Mouse (Mus musculus) MEL (cell line): ENCODE data around the gene Fosb. TPM values are rescaled to one million over a fixed set of nuclear protein-coding genes. Genes with fewer than 3 reads are reported as not detected.

Experiments used
- DNase-seq: peaks from one replicate; pipeline ENCODE4 v3.0.0; 2011; ENCODE audit warnings: low read depth, low spot score
- H3K27ac ChIP-seq: 2 replicates; pipeline ENCODE4 v1.5.1; 2012; ENCODE audit warnings: low read depth, mild to moderate bottlenecking, control low read depth, low read length, moderate library complexity; ENCODE audit not compliant: control insufficient read depth
- H3K27me3 ChIP-seq, 2 experiments: fragments of 150-350 bp in 1 of 2; sonication (generic) in 1 of 2; 2 replicates each; pipeline ENCODE4 v1.6.1; 2012; ENCODE audit warnings: low read length in 2 of 2, mild to moderate bottlenecking in 2 of 2, improper control_type of control experiment in 1 of 2, moderate library complexity in 1 of 2; ENCODE audit not compliant: insufficient read depth in 2 of 2, control insufficient read depth in 1 of 2
- H3K36me3 ChIP-seq, 2 experiments: 2 replicates each; pipeline ENCODE4 v1.6.1; 2012 to 2014; ENCODE audit warnings: low read length in 2 of 2, improper control_type of control experiment in 1 of 2, inconsistent platforms in 1 of 2, mild to moderate bottlenecking in 1 of 2; ENCODE audit not compliant: insufficient read depth in 2 of 2, control insufficient read depth in 1 of 2
- H3K4me1 ChIP-seq, 2 experiments: fragments of 150-350 bp in 1 of 2; sonication (generic) in 1 of 2; 2 replicates each; pipeline ENCODE4 v1.6.1; 2012; ENCODE audit warnings: low read length in 2 of 2, improper control_type of control experiment in 1 of 2, mild to moderate bottlenecking in 1 of 2; ENCODE audit not compliant: insufficient read depth in 2 of 2, control insufficient read depth in 1 of 2
- H3K4me3 ChIP-seq, 2 experiments: fragments of 150-350 bp in 1 of 2; sonication (generic) in 1 of 2; 2 replicates each; pipeline ENCODE4 v1.5.1; 2012; ENCODE audit warnings: low read depth in 2 of 2, low read length in 2 of 2, mild to moderate bottlenecking in 2 of 2, moderate library complexity in 2 of 2, control low read depth in 1 of 2, improper control_type of control experiment in 1 of 2; ENCODE audit not compliant: control insufficient read depth in 1 of 2, insufficient read depth in 1 of 2
- H3K79me2 ChIP-seq: 2 replicates; pipeline ENCODE4 v1.6.1; 2012; ENCODE audit warnings: mild to moderate bottlenecking, low read length, moderate library complexity; ENCODE audit not compliant: control insufficient read depth, poor library complexity, insufficient read depth
- H3K9ac ChIP-seq: 2 replicates; pipeline ENCODE4 v1.6.1; 2012; ENCODE audit warnings: low read depth, mild to moderate bottlenecking, control low read depth, low read length, moderate library complexity; ENCODE audit not compliant: control insufficient read depth, poor library complexity, severe bottlenecking
- H3K9me3 ChIP-seq: fragments of 150-350 bp; sonication (generic); replicated peaks from 2 replicates; pipeline ENCODE4 v1.6.1; 2012; ENCODE audit warnings: mild to moderate bottlenecking, low read length, improper control_type of control experiment, moderate library complexity; ENCODE audit not compliant: insufficient read depth
- E2F4 ChIP-seq: IDR thresholded peaks from 2 replicates; pipeline ENCODE4 v1.6.1; 2011; ENCODE audit warnings: low read depth, low read length, improper control_type of control experiment, borderline replicate concordance
- ELF1 ChIP-seq: IDR thresholded peaks from 2 replicates; pipeline ENCODE4 v1.6.1; 2014; ENCODE audit warnings: low read depth, mild to moderate bottlenecking, inconsistent platforms, low read length, improper control_type of control experiment, moderate library complexity
- HCFC1 ChIP-seq: IDR thresholded peaks from 2 replicates; pipeline ENCODE4 v1.6.1; 2012; ENCODE audit warnings: low read depth, mild to moderate bottlenecking, inconsistent platforms, low read length, improper control_type of control experiment, moderate library complexity
- JUND ChIP-seq: IDR thresholded peaks from 2 replicates; pipeline ENCODE4 v1.6.1; 2011; ENCODE audit warnings: low read depth, mild to moderate bottlenecking, improper control_type of control experiment, low read length
- KAT2A ChIP-seq: conservative IDR thresholded peaks from 2 replicates; pipeline ENCODE4 v1.6.1; 2012; ENCODE audit warnings: low read depth, low read length, improper control_type of control experiment, inconsistent platforms
- MAZ ChIP-seq: IDR thresholded peaks from 2 replicates; pipeline ENCODE4 v1.6.1; 2012; ENCODE audit warnings: low read depth, mild to moderate bottlenecking, inconsistent platforms, low read length, improper control_type of control experiment
- MXI1 ChIP-seq: IDR thresholded peaks from 2 replicates; pipeline ENCODE4 v1.6.1; 2011; ENCODE audit warnings: mild to moderate bottlenecking, low read depth, low read length, improper control_type of control experiment
- MYB ChIP-seq: IDR thresholded peaks from 2 replicates; pipeline ENCODE4 v1.6.1; 2011; ENCODE audit warnings: mild to moderate bottlenecking, low read depth, low read length, improper control_type of control experiment
- NRF1 ChIP-seq: IDR thresholded peaks from 2 replicates; pipeline ENCODE4 v1.6.1; 2014; ENCODE audit warnings: low read depth, mild to moderate bottlenecking, inconsistent platforms, low read length, improper control_type of control experiment, moderate library complexity; ENCODE audit not compliant: poor library complexity, insufficient read depth, severe bottlenecking
- POLR2A ChIP-seq, 2 experiments: IDR thresholded peaks; 2 replicates each; pipeline ENCODE4 v1.6.1; 2011 to 2012; ENCODE audit warnings: low read length in 2 of 2, mild to moderate bottlenecking in 2 of 2, control low read depth in 1 of 2, improper control_type of control experiment in 1 of 2, low read depth in 1 of 2, moderate library complexity in 1 of 2; ENCODE audit not compliant: control insufficient read depth in 1 of 2, insufficient read depth in 1 of 2, poor library complexity in 1 of 2
- POLR2AphosphoS2 ChIP-seq: IDR thresholded peaks from 2 replicates; pipeline ENCODE4 v1.6.1; 2011; ENCODE audit warnings: low read length, improper control_type of control experiment
- POLR2AphosphoS5 ChIP-seq: IDR thresholded peaks from 2 replicates; pipeline ENCODE4 v1.6.1; 2012; ENCODE audit warnings: low read depth, borderline replicate concordance, mild to moderate bottlenecking, inconsistent platforms, low read length, moderate library complexity, mixed read lengths
- RCOR1 ChIP-seq: IDR thresholded peaks from 2 replicates; pipeline ENCODE4 v1.6.1; 2012; ENCODE audit warnings: low read depth, mild to moderate bottlenecking, inconsistent platforms, low read length, improper control_type of control experiment
- SIN3A ChIP-seq: IDR thresholded peaks from 2 replicates; pipeline ENCODE4 v1.6.1; 2012; ENCODE audit warnings: low read length, improper control_type of control experiment, inconsistent platforms
- TCF12 ChIP-seq: IDR thresholded peaks from 2 replicates; pipeline ENCODE4 v1.6.1; 2014; ENCODE audit warnings: low read depth, mild to moderate bottlenecking, inconsistent platforms, low read length, improper control_type of control experiment, moderate library complexity
- UBTF ChIP-seq: IDR thresholded peaks from 2 replicates; pipeline ENCODE4 v1.6.1; 2012; ENCODE audit warnings: low read depth, mild to moderate bottlenecking, inconsistent platforms, low read length, improper control_type of control experiment, moderate library complexity, borderline replicate concordance; ENCODE audit not compliant: insufficient read depth
- polyA plus RNA-seq, 2 experiments: library from polyadenylated mRNA; stranded (reverse) in 1 of 2; unstranded in 1 of 2; fragments of >175 nt in 1 of 2; fragments of >200 nt in 1 of 2; gene quantifications; 2 replicates each; pipeline versions ENCODE4 v1.2.1 to v1.2.4; 2012; ENCODE audit warnings: low replicate concordance in 2 of 2, low read depth in 1 of 2; ENCODE audit not compliant: insufficient read length in 2 of 2, insufficient read depth in 1 of 2, missing spikeins in 1 of 2
- total RNA-seq: library from RNA; depleted of rRNA; stranded (reverse); fragments of 300-350 nt; gene quantifications from 2 replicates; pipeline ENCODE4 v1.2.3, GENCODE M21; 2012

Gene Fosb
- total and polyA plus RNA-seq, 3 experiments, result 0.04 to 0.49 TPM; not detected in 1

GRCm38 (mm10) chr7:19320637-19321036 is 10.8 kb upstream of the Fosb start:
- DNase-seq, result no peak
- Histone ChIP-seq H3K9ac (no peak overlapping the region), H3K4me3 (no peak overlapping the region), H3K27ac (no peak overlapping the region), H3K27me3 (peaks cover 0 to 2% of the 10 kb centered on the region in 2 experiments; a peak in 1 of 4 replicates), H3K36me3 (peaks cover 0 to 5% of the 10 kb centered on the region in 2 experiments; a peak in 2 of 4 replicates), H3K4me1 (peaks cover 4 to 32% of the 10 kb centered on the region in 2 experiments), H3K79me2 (no peaks in the 10 kb centered on the region), H3K9me3 (no peaks in the 10 kb centered on the region)
- TF ChIP-seq NRF1 (no peak), POLR2A (IDR thresholded peaks at IDR 0.05; ENCODE audit: control insufficient read depth in 1 of 2, insufficient read depth in 1 of 2, low read depth in 1 of 2, low read length in 2 of 2, poor library complexity in 1 of 2) (no peak), POLR2AphosphoS5 (no peak)

GRCm38 (mm10) chr7:19319906-19320305 is 10.1 kb upstream of the Fosb start:
- Histone ChIP-seq H3K4me3 (peak overlapping the region in 1 of 2 experiments; percentile 66; a peak in 3 of 4 replicates), H3K27ac (no peak overlapping the region), H3K9ac (peak overlapping the region; percentile 52), H3K27me3 (peaks cover 0 to 2% of the 10 kb centered on the region in 2 experiments; a peak in 1 of 4 replicates), H3K36me3 (no peaks in the 10 kb centered on the region), H3K4me1 (peaks cover 0 to 25% of the 10 kb centered on the region in 2 experiments; a peak in 2 of 4 replicates), H3K79me2 (no peaks in the 10 kb centered on the region), H3K9me3 (no peaks in the 10 kb centered on the region)
- TF ChIP-seq TCF12 (no peak), E2F4 (no peak), KAT2A (no peak), POLR2AphosphoS5 (no peak), JUND (no peak), MXI1 (peak; percentile 90; the same call in 1 of the 2 replicates), HCFC1 (peak; percentile 66; the same call in 1 of the 2 replicates), SIN3A (peak; percentile 96), UBTF (no peak), ELF1 (peak; percentile 32; the same call in 1 of the 2 replicates), MYB (no peak), POLR2AphosphoS2 (no peak), MAZ (no peak), RCOR1 (no peak)
- peak; percentile 95 for DNase-seq
